Comparison of ENCODE assay signal across 8 mouse cellular contexts in the genomic region with DNA sequence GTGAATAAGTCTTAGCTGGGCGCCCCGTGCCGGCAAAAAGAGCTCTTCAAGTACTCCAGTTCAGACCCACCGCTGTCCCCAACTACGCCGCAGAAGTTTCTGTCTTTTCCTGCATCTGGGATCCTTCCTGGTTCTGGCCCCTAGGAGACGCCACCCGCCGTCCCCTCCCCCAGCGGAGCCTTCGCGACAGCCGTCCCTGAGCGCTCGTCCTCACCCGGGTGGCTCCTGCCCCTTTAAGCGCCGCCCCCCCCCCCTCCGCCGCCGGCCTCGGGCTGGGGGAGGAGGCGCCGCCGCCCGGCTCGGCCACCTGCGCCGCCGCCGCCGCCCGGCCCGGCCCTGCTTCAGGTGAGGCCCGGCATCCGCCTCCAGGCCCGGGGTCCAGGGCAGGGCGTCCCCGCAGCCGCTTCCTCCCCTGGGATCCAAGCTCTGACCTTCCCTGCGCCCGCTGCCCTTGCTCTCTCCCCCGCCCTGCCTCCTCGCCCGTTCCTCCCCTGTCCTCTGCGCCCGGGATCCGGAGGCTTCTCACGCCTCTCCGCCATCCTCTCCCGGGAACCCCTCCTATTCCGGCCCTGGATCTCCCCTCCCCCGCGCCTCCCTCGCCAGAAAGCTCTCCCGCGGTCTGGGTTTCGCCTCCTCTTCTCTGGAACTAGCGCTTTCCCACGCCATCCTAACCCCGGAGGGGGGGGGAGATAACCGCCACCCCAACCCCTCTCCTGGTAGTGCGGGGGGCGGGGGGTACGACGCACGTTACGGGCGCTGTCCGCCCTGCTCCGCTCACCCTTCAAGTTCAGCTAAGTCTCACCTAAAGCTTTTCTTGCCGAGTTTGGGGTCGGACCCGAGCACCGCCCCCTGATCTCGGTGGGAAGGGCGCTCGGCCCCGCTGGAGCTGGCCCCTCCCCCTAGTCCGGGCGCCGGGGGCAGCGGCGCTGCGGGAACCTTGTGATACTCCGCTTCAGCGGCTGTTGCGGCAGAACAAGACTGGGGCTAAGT. TPM values are rescaled to one million over a fixed set of nuclear protein-coding genes. Genes with fewer than 3 reads are reported as not detected.
DNase-seq lines count a peak whose midpoint lies in the region; ATAC-seq and TF ChIP-seq lines count a peak whose summit lies in the region.

No protein-coding gene starts in this region.

- H3K27ac ChIP-seq in bone marrow macrophage, adult 2 months (ENCODE audit: insufficient read depth, low read depth, low read length), result peak overlapping the region; percentile 80
- peak overlapping the region; percentile 94 for H3K27ac ChIP-seq in embryonic facial prominence, embryonic 15.5 days (replicated peaks)
- H3K27ac ChIP-seq in kidney, embryonic 15.5 days, result peak overlapping the region; percentile 99
- H3K27ac ChIP-seq in liver, embryonic 14.5 days, result peak overlapping the region; percentile 96
- H3K27ac ChIP-seq in neural tube, embryonic 11.5 days (ENCODE audit: low read depth, low read length), result peak overlapping the region; percentile 88
- peak overlapping the region; percentile 97 for H3K27ac ChIP-seq in stomach, embryonic 16.5 days (ENCODE audit: low read length)

- H3K4me1 ChIP-seq in bone marrow macrophage, adult 2 months (ENCODE audit: control insufficient read depth, insufficient read depth, low read length), result peaks cover 23% of the 10 kb centered on the region
- peaks cover 49% of the 10 kb centered on the region for H3K4me1 ChIP-seq in embryonic facial prominence, embryonic 15.5 days
- peaks cover 64% of the 10 kb centered on the region for H3K4me1 ChIP-seq in kidney, embryonic 15.5 days
- peaks cover 41 to 54% of the 10 kb centered on the region in 2 experiments for H3K4me1 ChIP-seq in liver, embryonic 14.5 days (replicated peaks; ENCODE audit: control insufficient read depth in 2 of 2, insufficient read depth in 2 of 2, low read length in 1 of 2)
- peaks cover 34% of the 10 kb centered on the region for H3K4me1 ChIP-seq in neural tube, embryonic 11.5 days (ENCODE audit: control insufficient read depth, insufficient read depth, low read length)
- peaks cover 28% of the 10 kb centered on the region for H3K4me1 ChIP-seq in stomach, embryonic 16.5 days (ENCODE audit: control insufficient read depth, insufficient read depth, low read length)

- peak overlapping the region; percentile 77 for H3K4me3 ChIP-seq in bone marrow macrophage, adult 2 months (ENCODE audit: insufficient read depth, low read length)
- peak overlapping the region; percentile 89 for H3K4me3 ChIP-seq in embryonic facial prominence, embryonic 15.5 days (replicated peaks)
- peak overlapping the region; percentile 91 for H3K4me3 ChIP-seq in kidney, embryonic 15.5 days (replicated peaks)
- peak overlapping the region; percentile 74 to 100 for H3K4me3 ChIP-seq in liver, embryonic 14.5 days (ENCODE audit: insufficient read depth in 1 of 2, low read depth in 2 of 2, low read length in 2 of 2)
- peak overlapping the region; percentile 82 for H3K4me3 ChIP-seq in neural tube, embryonic 11.5 days (ENCODE audit: low read depth, low read length)
- H3K4me3 ChIP-seq in stomach, embryonic 16.5 days (replicated peaks; ENCODE audit: low read length), result peak overlapping the region; percentile 83

- H3K9me3 ChIP-seq in embryonic facial prominence, embryonic 15.5 days (replicated peaks), result no peaks in the 10 kb centered on the region
- H3K9me3 ChIP-seq in kidney, embryonic 15.5 days (replicated peaks), result no peaks in the 10 kb centered on the region
- H3K9me3 ChIP-seq in liver, embryonic 14.5 days (ENCODE audit: control insufficient read depth, low read length), result no peaks in the 10 kb centered on the region
- H3K9me3 ChIP-seq in neural tube, embryonic 11.5 days (ENCODE audit: control insufficient read depth, low read length), result no peaks in the 10 kb centered on the region
- H3K9me3 ChIP-seq in stomach, embryonic 16.5 days (replicated peaks; ENCODE audit: control insufficient read depth, low read length), result no peaks in the 10 kb centered on the region

- under 1% methylated on average over 82 of the region's 88 CpGs for WGBS in embryonic facial prominence, embryonic 15.5 days
- WGBS in kidney, embryonic 15.5 days, result under 1% methylated on average over 75 of the region's 88 CpGs
- under 1% methylated on average over 83 of the region's 88 CpGs for WGBS in liver, embryonic 14.5 days (ENCODE audit: insufficient replicate concordance)
- under 1% methylated on average over 71 of the region's 88 CpGs for WGBS in neural tube, embryonic 11.5 days
- 1% methylated on average over 79 of the region's 88 CpGs for WGBS in stomach, embryonic 16.5 days

- H3K4me2 ChIP-seq in embryonic facial prominence, embryonic 15.5 days (replicated peaks), result peak overlapping the region; percentile 90
- H3K4me2 ChIP-seq in kidney, embryonic 15.5 days, result peak overlapping the region; percentile 92
- H3K4me2 ChIP-seq in liver, embryonic 14.5 days (ENCODE audit: low read depth), result peak overlapping the region; percentile 88
- H3K4me2 ChIP-seq in neural tube, embryonic 11.5 days (ENCODE audit: low read depth), result peak overlapping the region; percentile 92
- H3K4me2 ChIP-seq in stomach, embryonic 16.5 days (ENCODE audit: low read depth, low read length), result peak overlapping the region; percentile 91

- peak overlapping the region; percentile 66 for H3K9ac ChIP-seq in embryonic facial prominence, embryonic 15.5 days
- peak overlapping the region; percentile 83 for H3K9ac ChIP-seq in kidney, embryonic 15.5 days
- peak overlapping the region; percentile 92 for H3K9ac ChIP-seq in liver, embryonic 14.5 days (replicated peaks)
- peak overlapping the region; percentile 76 for H3K9ac ChIP-seq in neural tube, embryonic 11.5 days (ENCODE audit: low read length)
- peak overlapping the region; percentile 87 for H3K9ac ChIP-seq in stomach, embryonic 16.5 days (ENCODE audit: low read length)

- H3K36me3 ChIP-seq in embryonic facial prominence, embryonic 15.5 days, result peaks cover 23% of the 10 kb centered on the region
- H3K36me3 ChIP-seq in kidney, embryonic 15.5 days, result peaks cover 31% of the 10 kb centered on the region
- peaks cover 27% of the 10 kb centered on the region for H3K36me3 ChIP-seq in liver, embryonic 14.5 days (replicated peaks; ENCODE audit: control insufficient read depth, insufficient read depth, low read depth)
- H3K36me3 ChIP-seq in neural tube, embryonic 11.5 days (ENCODE audit: control insufficient read depth, insufficient read depth, low read length), result peaks cover 12% of the 10 kb centered on the region
- H3K36me3 ChIP-seq in stomach, embryonic 16.5 days (ENCODE audit: control insufficient read depth, insufficient read depth, low read length), result peaks cover 21% of the 10 kb centered on the region; the same call in 1 of the 2 replicates

- no peaks in the 10 kb centered on the region for H3K27me3 ChIP-seq in embryonic facial prominence, embryonic 15.5 days
- no peaks in the 10 kb centered on the region for H3K27me3 ChIP-seq in kidney, embryonic 15.5 days
- H3K27me3 ChIP-seq in liver, embryonic 14.5 days (ENCODE audit: control insufficient read depth, insufficient read depth, low read length), result no peaks in the 10 kb centered on the region
- no peaks in the 10 kb centered on the region for H3K27me3 ChIP-seq in neural tube, embryonic 11.5 days (ENCODE audit: control insufficient read depth, insufficient read depth, low read length)
- H3K27me3 ChIP-seq in stomach, embryonic 16.5 days (ENCODE audit: control insufficient read depth, insufficient read depth, low read length), result no peaks in the 10 kb centered on the region

- no peak for TF ChIP-seq EP300 in liver, embryonic 14.5 days (IDR thresholded peaks at IDR 0.05; ENCODE audit: low read depth)

- TF ChIP-seq CTCF in bone marrow macrophage, adult 2 months (IDR thresholded peaks at IDR 0.05; ENCODE audit: low read depth, low read length), result no peak
- TF ChIP-seq CTCF in liver, embryonic 14.5 days (IDR thresholded peaks at IDR 0.05; ENCODE audit: low read depth), result peak; percentile 60

- peak; percentile 83 to 84 for DNase-seq in B cell, adult 2 months
- DNase-seq in heart, adult 9 months (ENCODE audit: low spot score in 2 of 2), result peak; percentile 83 to 85
- DNase-seq in liver, embryonic 14.5 days (ENCODE audit: low read depth in 3 of 3, low spot score in 3 of 3), result no peak
- peak; percentile 86 for DNase-seq in neural tube, embryonic 11.5 days (ENCODE audit: low spot score)

- ATAC-seq in embryonic facial prominence, embryonic 15.5 days (ENCODE audit: insufficient number of reproducible peaks, low FRiP score, low TSS enrichment, low read depth), result peak; percentile 67
- ATAC-seq in kidney, embryonic 15.5 days (replicated peaks; ENCODE audit: low FRiP score), result peak; percentile 54
- peak; percentile 22 for ATAC-seq in liver, embryonic 14.5 days (ENCODE audit: insufficient read depth)
- peak; percentile 58 for ATAC-seq in neural tube, embryonic 11.5 days (ENCODE audit: insufficient read depth, low FRiP score, low TSS enrichment)
- peak; percentile 63 for ATAC-seq in stomach, embryonic 16.5 days (ENCODE audit: insufficient read depth, low FRiP score)

- no peak for TF ChIP-seq POLR2A in bone marrow macrophage, adult 2 months (IDR thresholded peaks at IDR 0.05; ENCODE audit: borderline replicate concordance, low read depth, low read length)

RNA-seq across cellular contexts. Expression of gene Baz2a, which starts 1.4 kb away (rescaled TPM):
- 49.0 and 52.9 TPM in 2 replicates for polyA plus RNA-seq in bone marrow macrophage, adult 2 months (2012; ENCODE audit: insufficient read depth, insufficient read length, missing spikeins)
- 11.0 and 12.2 TPM in 2 replicates for polyA plus RNA-seq in embryonic facial prominence, embryonic 15.5 days (2015; fragmentation: Nextera tagmentation; extraction: Ambion mirVana)
- polyA plus RNA-seq in kidney, embryonic 15.5 days (2015; fragmentation: Nextera tagmentation; extraction: Ambion mirVana), result 12.7 and 14.2 TPM in 2 replicates
- polyA plus RNA-seq in liver, embryonic 14.5 days (2012; rRNA removed), result 9.5 TPM in 2 replicates
- polyA plus RNA-seq in liver, embryonic 14.5 days (2014; fragmentation: Nextera tagmentation; extraction: Ambion mirVana), result 9.1 and 10.3 TPM in 2 replicates
- polyA plus RNA-seq in neural tube, embryonic 11.5 days (2014; fragmentation: Nextera tagmentation; extraction: Ambion mirVana), result 20.3 and 23.5 TPM in 2 replicates
- polyA plus RNA-seq in stomach, embryonic 16.5 days (2015; fragmentation: Nextera tagmentation; extraction: Ambion mirVana), result 8.3 and 10.0 TPM in 2 replicates

RNA-seq across cellular contexts. Expression of gene Atp5b, which starts 9.7 kb away (rescaled TPM):
- polyA plus RNA-seq in bone marrow macrophage, adult 2 months (2012; ENCODE audit: insufficient read depth, insufficient read length, missing spikeins), result 483 and 528 TPM in 2 replicates
- polyA plus RNA-seq in embryonic facial prominence, embryonic 15.5 days (2015; fragmentation: Nextera tagmentation; extraction: Ambion mirVana), result 1,910 and 2,016 TPM in 2 replicates
- polyA plus RNA-seq in kidney, embryonic 15.5 days (2015; fragmentation: Nextera tagmentation; extraction: Ambion mirVana), result 2,850 and 2,855 TPM in 2 replicates
- polyA plus RNA-seq in liver, embryonic 14.5 days (2012; rRNA removed), result 910 and 999 TPM in 2 replicates
- 1,823 and 1,877 TPM in 2 replicates for polyA plus RNA-seq in liver, embryonic 14.5 days (2014; fragmentation: Nextera tagmentation; extraction: Ambion mirVana)
- polyA plus RNA-seq in neural tube, embryonic 11.5 days (2014; fragmentation: Nextera tagmentation; extraction: Ambion mirVana), result 2,381 and 2,418 TPM in 2 replicates
- 2,507 and 2,568 TPM in 2 replicates for polyA plus RNA-seq in stomach, embryonic 16.5 days (2015; fragmentation: Nextera tagmentation; extraction: Ambion mirVana)

RNA-seq across cellular contexts. Expression of gene Ptges3, which starts 34.0 kb away (rescaled TPM):
- polyA plus RNA-seq in bone marrow macrophage, adult 2 months (2012; ENCODE audit: insufficient read depth, insufficient read length, missing spikeins), result 152 and 160 TPM in 2 replicates
- 453 and 461 TPM in 2 replicates for polyA plus RNA-seq in embryonic facial prominence, embryonic 15.5 days (2015; fragmentation: Nextera tagmentation; extraction: Ambion mirVana)
- polyA plus RNA-seq in kidney, embryonic 15.5 days (2015; fragmentation: Nextera tagmentation; extraction: Ambion mirVana), result 493 and 571 TPM in 2 replicates
- 20.9 and 40.1 TPM in 2 replicates for polyA plus RNA-seq in liver, embryonic 14.5 days (2012; rRNA removed)
- 233 and 244 TPM in 2 replicates for polyA plus RNA-seq in liver, embryonic 14.5 days (2014; fragmentation: Nextera tagmentation; extraction: Ambion mirVana)
- polyA plus RNA-seq in neural tube, embryonic 11.5 days (2014; fragmentation: Nextera tagmentation; extraction: Ambion mirVana), result 584 and 611 TPM in 2 replicates
- polyA plus RNA-seq in stomach, embryonic 16.5 days (2015; fragmentation: Nextera tagmentation; extraction: Ambion mirVana), result 374 and 406 TPM in 2 replicates

RNA-seq across cellular contexts. Expression of gene Naca, which starts 57.4 kb away (rescaled TPM):
- polyA plus RNA-seq in bone marrow macrophage, adult 2 months (2012; ENCODE audit: insufficient read depth, insufficient read length, missing spikeins), result 540 and 609 TPM in 2 replicates
- polyA plus RNA-seq in embryonic facial prominence, embryonic 15.5 days (2015; fragmentation: Nextera tagmentation; extraction: Ambion mirVana), result 690 and 754 TPM in 2 replicates
- polyA plus RNA-seq in kidney, embryonic 15.5 days (2015; fragmentation: Nextera tagmentation; extraction: Ambion mirVana), result 838 and 886 TPM in 2 replicates
- polyA plus RNA-seq in liver, embryonic 14.5 days (2012; rRNA removed), result 160 and 272 TPM in 2 replicates
- polyA plus RNA-seq in liver, embryonic 14.5 days (2014; fragmentation: Nextera tagmentation; extraction: Ambion mirVana), result 519 and 530 TPM in 2 replicates
- polyA plus RNA-seq in neural tube, embryonic 11.5 days (2014; fragmentation: Nextera tagmentation; extraction: Ambion mirVana), result 854 and 893 TPM in 2 replicates
- 625 and 721 TPM in 2 replicates for polyA plus RNA-seq in stomach, embryonic 16.5 days (2015; fragmentation: Nextera tagmentation; extraction: Ambion mirVana)

Comparison
In these comparisons a context has a peak if more than half of its experiments do, and no peak if none do; other contexts are left out.
1. DNase-seq: peak in B cell, adult 2 months (2 of 2), heart, adult 9 months (2 of 2) and neural tube, embryonic 11.5 days (single experiment); none in liver, embryonic 14.5 days (0 of 3).
2. Peak in every context shown above with its lines, with median percentiles within 50 percentile points of each other: H3K27ac ChIP-seq, H3K4me3 ChIP-seq, ATAC-seq, H3K4me2 ChIP-seq and H3K9ac ChIP-seq.